Mouse (Mus musculus) ovary, postnatal 36 days (tissue): ENCODE results near the gene Taar7b.

ENCODE experiments used
- DNase-seq: peaks from one replicate; pipeline ENCODE4 v3.0.0; 2022; ENCODE audit warnings: low spot score, mixed read lengths

Taar7b gene

DNA sequence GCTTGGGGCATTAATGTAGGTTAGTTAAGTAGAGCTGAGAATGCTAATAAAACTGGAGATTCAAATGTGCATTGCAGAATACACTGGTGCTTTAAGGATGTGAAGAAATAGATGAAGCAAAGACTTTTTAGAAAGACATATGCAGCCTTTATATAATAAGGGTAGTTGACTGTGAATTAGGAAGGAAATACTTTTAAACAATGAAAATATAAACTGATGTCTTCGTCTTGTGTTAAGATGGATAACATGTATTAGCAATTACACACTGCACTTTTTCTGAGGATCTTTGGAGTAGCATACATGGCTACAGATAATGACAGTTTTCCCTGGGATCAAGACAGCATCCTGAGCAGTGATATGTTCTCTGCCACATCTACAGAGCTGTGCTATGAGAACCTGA is at the start of gene Taar7b:
TSS of gene Taar7b (plus strand) at position 301 of the 400 bp plus-strand sequence.
- DNase-seq = no peak

GRCm38 (mm10) chr10:23951714-23952113 is 48.0 kb upstream of the Taar7b start:
- no peak for DNase-seq

GRCm38 (mm10) chr10:23959071-23959470 is 40.7 kb upstream of the Taar7b start:
- DNase-seq = no peak

- no peak for DNase-seq
Measured at GRCm38 (mm10) chr10:23960444-23960915, 39.3 kb upstream of the Taar7b start, which contains the start of gene Taar4. Gene Taar4, plus strand, starts transcription at chr10:23960494.

DNA sequence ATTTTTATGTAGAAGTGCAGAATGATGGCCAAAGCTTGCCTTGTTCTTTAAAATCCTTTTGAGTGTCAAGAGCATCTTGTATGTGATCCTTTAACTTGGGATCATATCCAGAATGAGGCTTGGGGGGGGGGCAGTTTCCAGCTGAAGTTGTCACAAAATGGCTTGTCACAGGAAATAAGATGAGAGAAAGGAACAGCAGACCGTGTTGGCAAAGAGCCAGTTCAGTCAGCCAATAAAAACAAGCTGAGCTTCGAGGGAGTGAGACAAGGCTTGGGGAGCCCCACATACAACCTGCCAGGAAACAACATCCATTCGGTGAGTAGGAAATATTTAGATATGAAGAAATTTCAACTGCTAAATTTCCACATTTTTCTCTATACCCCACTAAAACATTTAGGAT is 36.3 kb upstream of the Taar7b start:
- DNase-seq = no peak

GRCm38 (mm10) chr10:23964921-23965610 is 34.7 kb upstream of the Taar7b start:
- no peak for DNase-seq

GRCm38 (mm10) chr10:23970656-23971165 is 29.0 kb upstream of the Taar7b start, which contains the start of gene Taar5:
Gene Taar5, plus strand, starts transcription at chr10:23970706.
- DNase-seq = no peak

DNA sequence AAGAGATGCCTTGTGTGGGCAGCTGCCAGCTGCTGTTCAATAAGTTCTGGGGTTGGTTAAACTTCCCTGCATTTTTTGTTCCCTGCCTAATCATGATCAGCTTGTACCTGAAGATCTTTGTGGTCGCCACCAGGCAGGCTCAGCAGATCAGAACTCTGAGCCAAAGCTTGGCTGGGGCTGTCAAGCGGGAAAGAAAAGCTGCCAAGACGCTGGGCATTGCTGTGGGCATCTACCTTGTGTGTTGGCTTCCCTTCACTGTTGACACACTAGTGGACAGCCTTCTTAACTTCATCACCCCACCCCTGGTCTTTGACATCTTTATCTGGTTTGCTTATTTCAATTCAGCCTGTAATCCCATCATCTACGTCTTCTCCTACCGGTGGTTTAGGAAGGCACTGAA is 28.5 kb upstream of the Taar7b start:
- no peak for DNase-seq

- DNase-seq = no peak
Measured at GRCm38 (mm10) chr10:23977958-23978357, 21.8 kb upstream of the Taar7b start.

GRCm38 (mm10) chr10:23978901-23979705 is 20.6 kb upstream of the Taar7b start:
- peak; percentile 71 for DNase-seq

- DNase-seq = no peak
Measured at GRCm38 (mm10) chr10:23985546-23985945, 14.2 kb upstream of the Taar7b start, which contains the start of gene Taar6. Gene Taar6, minus strand, starts transcription at chr10:23985646.

GRCm38 (mm10) chr10:23986419-23986818 is 13.3 kb upstream of the Taar7b start:
- DNase-seq = no peak

DNA sequence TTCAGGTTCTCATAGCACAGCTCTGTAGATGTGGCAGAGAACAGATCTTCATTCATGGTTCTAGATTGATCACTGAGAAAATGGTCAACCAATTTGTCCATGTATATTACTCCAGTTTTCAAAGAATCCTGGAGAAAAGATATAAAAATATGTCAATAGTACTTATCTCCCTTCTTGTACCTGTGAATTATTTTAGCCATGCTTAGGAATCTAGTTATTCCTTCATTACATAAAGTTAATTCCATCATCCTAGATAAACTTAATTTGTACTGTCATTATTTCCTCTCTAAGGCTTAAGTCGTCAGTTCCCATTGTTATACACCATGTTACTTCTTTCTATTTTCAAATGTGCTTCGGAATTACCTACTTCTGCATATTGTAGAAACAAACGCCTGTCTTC is 6.4 kb upstream of the Taar7b start, which contains the start of gene Taar7a:
TSS of gene Taar7a (minus strand) at position 101 of the 400 bp plus-strand sequence.
- no peak for DNase-seq

DNA sequence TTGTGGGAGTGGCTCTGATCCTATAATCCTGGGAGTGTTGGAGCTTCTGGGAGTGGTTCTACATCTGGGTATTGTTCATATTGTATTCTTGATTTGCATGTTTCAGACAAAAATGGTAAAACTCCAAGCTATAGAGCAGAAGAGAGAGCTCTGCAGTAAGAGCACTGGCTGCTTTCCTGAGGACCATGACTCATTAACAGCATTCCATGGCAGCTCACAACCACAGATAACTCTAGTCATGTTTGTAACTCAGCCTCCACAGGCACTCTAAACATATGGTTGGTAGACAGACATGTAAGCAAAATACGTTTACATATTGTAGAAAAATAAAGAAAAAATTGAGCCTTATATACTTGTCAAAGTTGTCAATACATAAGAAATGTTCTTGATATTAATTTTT is 6.7 kb downstream of the Taar7b start:
- DNase-seq = no peak

DNA sequence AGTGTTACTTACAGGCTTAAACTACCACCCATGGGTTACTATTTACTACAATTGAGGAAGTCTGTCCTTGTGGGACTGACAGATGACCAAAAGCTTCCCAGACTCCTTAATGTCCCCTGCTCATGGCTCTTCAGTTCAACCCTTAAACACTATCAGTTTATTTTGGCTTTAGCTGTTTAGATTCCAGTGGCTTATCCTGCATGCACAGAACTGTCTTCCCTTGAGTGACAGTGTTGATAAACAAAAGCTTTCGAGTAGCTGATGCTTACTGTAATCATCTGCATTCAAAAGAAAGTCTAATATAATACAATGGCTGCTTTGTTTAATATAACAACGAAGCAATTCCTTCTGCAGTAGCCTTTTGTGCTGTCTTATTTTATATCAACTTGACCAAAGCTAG is 7.3 kb downstream of the Taar7b start:
- DNase-seq = no peak

DNA sequence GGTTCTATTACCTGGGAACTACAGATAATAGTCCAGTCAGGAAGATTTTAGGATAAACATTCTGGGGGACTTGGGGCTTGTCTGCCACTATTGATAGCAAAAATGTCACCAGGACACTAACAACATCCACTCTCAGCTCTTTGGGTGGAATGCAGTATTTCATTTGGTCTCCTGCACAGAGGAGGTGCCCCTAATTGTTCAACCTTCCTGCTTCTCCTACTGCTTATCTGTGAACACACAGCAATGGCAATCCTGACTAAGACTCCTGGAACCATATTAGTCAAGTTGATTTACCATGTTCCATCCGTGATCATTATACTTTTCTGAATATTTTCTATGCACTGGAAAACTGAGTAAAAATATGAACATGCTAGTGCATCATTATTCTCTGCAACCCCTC is 8.4 kb downstream of the Taar7b start:
- no peak for DNase-seq

DNA sequence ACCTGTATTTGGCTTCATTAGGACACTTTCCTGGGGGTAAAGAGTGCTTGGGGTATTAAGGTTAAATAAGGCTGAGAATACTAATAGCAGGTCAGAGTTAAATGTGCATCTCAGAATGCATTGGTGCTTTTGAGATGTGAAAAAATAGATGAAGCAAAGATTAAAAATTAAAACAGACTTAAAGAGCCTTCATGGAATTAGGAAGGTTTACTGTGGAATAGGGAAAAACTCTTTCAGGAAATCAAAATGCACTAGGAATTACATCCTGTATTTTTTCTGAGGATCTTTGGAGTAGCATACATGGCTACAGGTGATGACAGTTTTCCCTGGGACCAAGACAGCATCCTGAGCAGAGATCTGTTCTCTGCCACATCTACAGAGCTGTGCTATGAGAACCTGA is 27.2 kb downstream of the Taar7b start, which contains the start of gene Taar7d:
TSS of gene Taar7d (plus strand) at position 301 of the 400 bp plus-strand sequence.
- no peak for DNase-seq

DNA sequence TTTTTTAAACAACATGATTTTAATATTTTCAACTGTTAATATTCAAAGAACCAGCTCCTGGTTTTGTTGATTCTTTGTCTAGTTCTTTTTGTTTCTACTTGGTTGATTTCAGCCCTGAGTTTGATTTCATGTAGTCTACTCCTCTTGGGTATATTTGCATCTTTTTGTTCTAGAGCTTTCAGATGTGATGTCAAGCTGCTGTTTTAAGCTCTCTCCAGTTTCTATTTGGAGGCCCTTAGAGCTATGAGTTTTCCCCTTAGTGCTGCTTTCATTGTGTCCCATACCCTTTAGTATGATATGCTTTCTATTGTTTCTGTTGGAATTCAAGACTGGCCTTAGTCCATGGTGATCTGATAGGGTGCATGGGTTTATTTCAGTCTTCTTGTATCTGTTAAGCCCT is 31.6 kb downstream of the Taar7b start:
- no peak for DNase-seq

GRCm38 (mm10) chr10:24037314-24037713 is 37.6 kb downstream of the Taar7b start, which contains the start of gene Taar7e:
Gene Taar7e, plus strand, starts transcription at chr10:24037614.
- DNase-seq = no peak

DNA sequence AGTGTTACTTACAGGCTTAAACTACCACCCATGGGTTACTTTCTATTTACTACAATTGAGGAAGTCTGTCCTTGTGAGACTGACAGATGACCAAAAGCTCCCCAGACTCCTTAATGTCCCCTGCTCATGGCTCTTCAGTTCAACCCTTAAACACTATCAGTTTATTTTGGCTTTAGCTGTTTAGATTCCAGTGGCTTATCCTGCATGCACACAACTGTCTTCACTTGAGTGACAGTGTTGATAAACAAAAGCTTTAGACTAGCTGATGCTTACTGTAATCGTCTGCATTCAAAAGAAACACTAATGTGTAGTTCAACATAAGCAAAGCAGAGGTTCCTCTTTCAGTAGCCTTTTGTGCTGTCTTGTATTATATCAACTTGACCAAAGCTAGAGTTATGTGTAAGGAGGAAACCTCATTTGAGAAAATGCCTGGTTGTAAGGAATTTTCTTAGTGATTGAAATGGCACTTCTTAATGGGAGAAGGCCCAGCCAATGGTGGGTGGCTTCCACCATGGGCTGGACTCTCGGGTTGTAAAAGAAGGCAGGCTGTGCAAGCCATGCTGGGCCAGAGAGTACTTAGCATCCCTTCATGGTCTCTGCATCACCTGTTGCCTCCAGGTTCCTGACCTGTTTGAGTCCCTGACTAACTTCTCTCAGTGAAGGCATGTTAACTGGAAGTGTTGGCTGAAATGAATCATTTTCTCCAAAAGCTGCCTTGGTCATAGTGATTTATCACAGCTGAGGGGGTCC is 40.6 kb downstream of the Taar7b start:
- no peak for DNase-seq

DNA sequence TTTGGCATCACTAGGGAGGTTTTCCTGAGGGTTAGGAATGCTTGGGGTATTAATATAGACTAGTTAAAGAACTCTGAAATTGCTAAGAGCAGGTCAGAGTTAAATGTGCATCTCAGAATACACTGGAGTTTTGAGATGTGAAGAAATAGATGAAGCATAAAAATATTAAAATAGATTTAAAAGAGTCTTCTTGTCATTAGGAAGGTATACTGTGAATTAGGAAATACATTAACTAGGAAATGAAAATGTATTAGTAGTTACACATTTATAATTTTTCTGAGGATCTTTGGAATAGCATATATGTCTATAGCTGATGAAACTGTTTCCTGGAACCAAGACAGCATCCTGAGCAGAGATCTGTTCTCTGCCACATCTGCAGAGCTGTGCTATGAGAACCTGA is 49.5 kb downstream of the Taar7b start, which contains the start of gene Taar7f:
TSS of gene Taar7f (plus strand) at position 301 of the 400 bp plus-strand sequence.
- DNase-seq = no peak
